Mouse (Mus musculus) A20 (cell line): Measurements from ENCODE around the gene Rnasel.
"Not testable (repeated sequence)": the region's sequence is repeated elsewhere in the genome, so short reads cannot be mapped to it uniquely, and the experiment has no call there.

Experiments
- DNase-seq: peaks from one replicate; pipeline ENCODE4 v3.0.0-alpha.2; 2011; ENCODE audit warnings: low read depth, low spot score

The Rnasel gene

DNA sequence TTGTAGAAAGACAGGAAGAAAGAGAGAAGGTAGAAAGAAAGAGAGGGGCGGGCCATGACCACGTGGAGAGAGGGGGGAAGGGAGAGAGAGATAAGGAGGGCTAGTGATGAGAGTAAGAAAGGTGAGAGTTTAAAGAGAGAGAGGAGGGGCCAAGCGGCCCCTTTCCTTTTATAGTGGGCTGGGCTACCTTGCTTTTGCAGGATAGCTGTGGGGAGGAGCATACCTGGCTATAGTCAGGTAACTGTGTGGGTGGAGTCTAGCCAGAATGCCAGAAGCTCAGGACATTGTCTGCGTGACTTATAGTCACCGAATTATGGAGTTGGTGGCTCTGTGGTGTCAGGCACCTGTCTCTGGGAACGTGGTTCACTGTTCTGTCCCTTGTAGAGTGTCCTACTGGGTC, 20.3 kb downstream of the Rnasel start:
- not testable (repeated sequence) for DNase-seq

DNA sequence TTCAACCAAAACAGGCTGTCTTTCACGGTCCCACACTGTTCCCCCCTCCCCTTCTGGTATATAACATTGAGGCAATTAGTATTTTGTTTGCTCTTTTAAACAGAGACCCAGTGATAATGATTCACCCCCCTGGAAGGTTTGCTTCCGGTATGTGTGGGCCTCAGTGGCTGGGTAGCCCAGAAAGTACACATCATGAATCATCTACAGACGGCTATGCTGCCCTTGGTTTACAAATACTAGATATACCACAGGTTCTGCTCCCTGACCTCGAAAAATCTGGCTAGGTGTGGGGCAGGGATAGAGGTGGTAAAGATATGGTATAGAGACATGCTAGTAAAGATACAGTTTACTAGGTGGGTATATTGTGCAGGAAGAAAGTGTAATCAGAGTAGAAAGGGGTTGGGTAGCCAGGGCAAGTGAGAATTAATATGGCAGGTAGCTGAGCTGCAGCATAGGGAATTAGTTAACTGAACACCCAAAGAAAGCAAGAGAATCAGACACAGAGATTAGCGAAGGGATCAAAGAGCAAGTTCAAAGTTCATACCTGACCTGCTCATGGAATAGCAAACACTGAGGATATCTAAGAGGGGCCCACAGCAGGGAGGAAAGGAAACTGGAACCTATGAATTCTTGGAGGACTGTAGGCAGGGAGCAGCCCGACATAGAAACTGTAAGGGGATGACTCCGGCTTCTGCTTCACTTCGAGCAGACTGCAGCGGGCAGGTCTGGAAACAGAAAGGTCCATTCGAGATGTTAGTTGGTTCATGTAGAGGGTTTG, 21.0 kb downstream of the Rnasel start:
- no peak for DNase-seq

DNA sequence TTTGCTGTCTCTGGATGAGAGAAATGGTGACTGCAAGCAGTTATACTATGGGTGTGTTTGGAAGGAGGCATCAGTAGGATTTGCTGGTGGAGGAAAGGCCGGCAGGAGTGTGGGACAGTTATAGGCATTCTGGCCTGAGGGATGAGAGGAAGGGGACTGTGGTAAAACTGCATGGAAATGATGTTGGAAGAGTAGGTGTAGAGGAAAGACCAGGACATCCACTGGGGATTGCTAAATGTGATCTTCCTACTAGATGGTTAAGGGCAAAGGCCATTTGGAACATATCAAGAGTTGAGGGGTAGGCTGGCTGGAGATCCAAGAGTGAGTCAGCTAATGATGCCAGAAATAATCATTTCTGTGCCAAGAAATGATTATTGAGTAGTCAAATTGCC, 21.5 kb downstream of the Rnasel start:
- no peak for DNase-seq

DNA sequence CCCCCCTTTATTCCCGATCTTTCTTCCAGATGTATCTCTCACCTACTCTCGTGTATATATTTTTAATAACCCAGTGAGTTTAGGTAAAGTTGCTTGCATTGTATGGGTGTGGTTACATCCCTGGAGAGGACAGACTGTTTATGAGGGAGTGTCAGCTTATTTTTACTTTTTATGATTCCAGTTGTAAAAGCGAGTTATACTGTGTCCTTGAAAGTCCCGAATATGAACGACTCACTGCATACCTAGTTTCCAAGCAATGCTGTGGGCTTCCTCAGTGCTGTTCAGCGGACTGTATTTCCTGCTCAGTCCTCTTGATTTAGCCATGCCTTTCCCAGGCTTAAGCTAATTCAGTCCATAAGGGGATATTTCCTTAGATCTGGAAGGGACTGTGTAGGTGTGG, 25.9 kb downstream of the Rnasel start:
- no peak for DNase-seq

DNA sequence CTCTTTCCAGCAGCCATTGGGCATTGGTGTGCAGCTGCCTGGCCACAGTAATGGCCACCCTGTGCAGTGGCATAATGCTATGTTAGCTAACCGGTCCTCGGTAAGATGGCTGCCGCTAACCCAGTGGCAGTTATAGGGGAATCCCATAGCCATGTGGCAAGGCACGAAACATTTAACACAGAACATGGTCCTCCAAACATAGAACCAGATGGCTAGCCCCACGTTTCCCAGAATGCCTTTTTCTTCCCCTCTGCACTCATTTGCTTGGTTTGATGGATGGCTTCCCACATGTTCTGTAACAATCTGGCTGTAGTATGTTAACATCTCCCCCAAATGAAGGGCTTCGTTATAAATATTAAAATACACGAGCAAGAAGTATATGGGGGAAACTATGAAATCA, 27.0 kb downstream of the Rnasel start:
- no peak for DNase-seq

DNA sequence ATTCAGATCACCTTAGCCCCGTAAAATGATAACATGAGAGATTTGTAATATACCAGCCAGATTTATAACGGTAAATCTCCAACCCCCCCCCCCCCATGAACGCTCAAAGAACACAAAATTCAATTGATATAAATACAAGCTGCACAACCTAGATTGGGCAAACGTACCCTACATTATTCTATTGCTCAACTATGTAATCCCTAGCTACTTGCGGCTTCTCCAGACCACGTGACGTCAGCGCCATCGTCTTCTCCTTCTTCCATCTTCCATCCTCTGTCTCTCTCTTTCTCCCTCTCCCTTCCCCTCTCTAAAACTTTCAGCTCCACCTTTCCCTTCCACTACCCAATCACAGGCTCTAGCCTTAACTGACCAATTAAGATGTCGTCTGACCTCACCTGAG, 29.0 kb downstream of the Rnasel start:
- no peak for DNase-seq

DNA sequence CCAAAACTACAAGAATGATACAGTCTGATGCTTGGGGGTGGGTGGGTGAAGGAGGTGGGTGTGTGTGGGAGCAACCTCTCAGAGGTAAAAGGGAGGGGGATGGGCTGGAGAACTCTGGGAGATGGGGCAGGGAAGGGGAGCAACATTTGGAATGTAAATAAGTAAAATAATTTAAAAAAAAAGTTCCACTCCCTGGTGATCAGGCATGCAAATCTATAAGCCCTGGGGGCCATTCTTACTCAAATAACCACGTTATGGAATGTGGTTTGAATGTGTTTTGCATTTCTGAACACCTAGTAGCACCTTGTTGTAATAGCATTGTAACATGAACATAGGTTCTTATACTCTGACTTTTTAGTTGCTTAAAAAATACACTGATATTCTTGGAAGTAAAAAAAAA, 34.1 kb downstream of the Rnasel start:
- DNase-seq, result no peak

DNA sequence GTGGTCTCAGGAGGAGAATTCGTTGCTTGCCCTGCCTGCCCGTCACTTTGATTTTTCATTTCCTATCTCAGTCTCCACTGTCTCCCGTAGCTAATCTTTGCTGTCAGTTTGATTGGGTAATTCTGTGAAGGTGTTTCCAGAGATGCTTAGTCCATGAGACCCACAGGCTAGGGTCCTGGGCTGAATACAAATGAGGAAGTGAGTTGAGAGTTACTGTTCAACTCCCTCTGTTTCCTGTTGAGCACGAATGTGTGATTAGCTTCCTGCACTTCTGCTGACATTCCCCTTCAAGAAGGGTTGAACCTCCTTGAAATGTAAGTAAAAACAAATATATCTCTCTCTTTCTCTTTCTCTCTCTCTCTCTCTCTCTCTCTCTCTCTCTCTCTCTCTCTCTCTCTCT, 36.4 kb downstream of the Rnasel start:
- no peak for DNase-seq

DNA sequence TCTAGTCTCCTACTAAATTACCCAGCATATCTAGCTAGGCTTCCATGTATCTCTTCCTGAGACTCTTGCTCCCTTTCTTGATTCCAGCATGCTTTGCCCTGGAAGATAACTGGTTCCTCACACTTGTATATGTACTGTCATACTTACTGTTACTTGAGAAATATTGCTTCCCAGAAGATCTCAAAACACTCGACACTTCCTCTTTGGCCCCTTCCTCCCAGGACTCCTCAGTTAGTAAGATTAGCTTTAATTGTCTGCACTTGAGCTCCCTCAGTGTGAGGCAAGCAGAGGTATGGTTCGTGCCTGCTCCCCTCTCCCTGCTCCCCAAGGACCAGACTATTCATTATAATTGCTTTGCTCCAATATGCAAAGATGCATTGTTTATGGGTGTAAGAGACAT, 41.5 kb downstream of the Rnasel start:
- DNase-seq, result no peak

DNA sequence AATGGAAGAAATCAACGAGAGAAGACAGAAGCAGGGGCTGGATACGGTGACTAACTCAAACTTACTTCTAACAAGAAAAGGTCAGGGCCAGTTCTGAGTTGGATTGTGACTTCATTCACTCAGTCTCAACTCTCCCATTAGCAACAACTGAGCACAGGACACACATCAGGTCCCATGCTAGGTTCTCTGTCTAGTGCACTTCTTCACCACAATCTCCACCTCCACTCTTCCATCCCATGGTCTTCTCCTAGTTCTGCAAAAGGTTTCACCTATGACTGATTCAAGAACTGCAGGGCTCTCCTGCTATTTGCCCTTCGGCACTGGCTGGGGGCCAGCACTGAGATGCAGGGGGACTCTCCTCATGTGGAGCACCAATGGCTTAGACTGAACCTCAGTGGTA, 45.0 kb downstream of the Rnasel start:
- DNase-seq, result no peak

DNA sequence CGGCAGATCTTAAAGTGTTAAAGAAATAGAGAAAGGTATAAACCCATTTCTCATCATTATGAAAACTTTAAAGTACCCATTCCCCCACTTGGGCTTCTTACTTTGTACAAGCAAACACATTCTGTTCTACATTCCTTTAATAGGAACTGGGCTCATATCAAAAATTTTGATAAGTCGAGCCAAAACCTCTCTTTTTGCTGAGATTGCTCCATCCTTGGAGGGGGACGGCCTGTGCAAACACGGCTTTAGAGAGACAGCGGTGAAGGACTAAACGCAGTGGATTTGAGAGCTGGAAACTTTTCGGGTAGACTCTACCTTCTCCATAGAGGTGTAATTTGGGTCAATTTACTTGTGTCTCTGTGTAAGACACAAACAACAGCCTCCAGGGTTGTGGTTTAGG, 53.5 kb downstream of the Rnasel start:
- DNase-seq, result no peak

DNA sequence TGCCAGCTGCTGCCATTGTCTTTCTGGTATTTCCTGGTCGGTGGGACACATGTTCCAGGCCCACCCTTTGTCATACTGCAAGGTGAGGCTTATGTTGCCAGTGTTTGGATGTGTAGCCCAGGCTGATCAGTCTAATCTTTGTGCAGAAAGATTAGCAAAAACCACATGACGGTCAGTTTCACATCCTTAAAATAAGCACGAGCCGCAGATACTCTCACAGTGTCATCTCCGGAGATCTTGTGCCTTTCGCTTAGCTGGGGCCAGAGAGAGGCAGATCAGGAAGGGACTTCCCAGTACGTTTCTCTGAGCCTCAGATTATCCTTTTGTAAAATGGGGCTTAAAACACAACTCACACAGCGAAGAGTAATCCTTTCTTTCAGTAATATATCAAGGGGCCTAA, 54.3 kb downstream of the Rnasel start:
- peak; percentile 78 for DNase-seq

DNA sequence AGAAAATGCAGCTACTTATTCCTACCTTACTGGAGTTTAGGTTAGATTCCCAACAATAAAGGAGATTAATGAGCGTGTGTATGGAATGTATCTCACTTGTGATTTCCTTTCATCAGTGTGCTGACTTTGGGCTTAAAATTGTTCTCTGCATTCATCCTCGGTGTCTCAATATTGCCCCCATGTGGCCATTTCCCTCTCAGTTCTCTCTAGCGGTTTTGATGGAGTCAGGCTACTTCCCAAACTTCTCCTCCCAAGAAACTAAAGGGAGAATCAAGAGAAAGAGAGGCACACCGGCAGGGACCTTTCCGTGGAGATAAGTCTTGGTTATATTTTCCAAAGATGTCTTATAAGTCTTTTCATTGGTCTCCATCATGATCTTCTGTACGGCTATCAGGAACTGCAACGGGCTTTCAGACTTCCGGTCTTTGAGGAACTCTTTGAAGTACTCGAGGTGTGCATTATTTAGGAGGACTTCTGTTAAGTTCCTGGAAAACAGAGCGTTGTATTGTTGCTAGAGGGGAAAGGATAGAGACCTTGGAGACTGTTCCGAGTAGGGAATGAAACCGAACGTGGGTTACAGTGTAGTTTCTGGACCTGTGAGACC, 58.3 kb downstream of the Rnasel start:
- peak; percentile 71 for DNase-seq
